Mouse (Mus musculus) testis, adult 2 months (tissue): Measurements from ENCODE around the gene Il33.

Source experiments
- CTCF ChIP-seq: fragments of 200-500 bp; IDR thresholded peaks from 2 replicates; pipeline ENCODE4 v1.5.1; 2012; ENCODE audit warnings: low read depth, mild to moderate bottlenecking, inconsistent platforms, low read length, moderate library complexity; ENCODE audit not compliant: control insufficient read depth, insufficient read depth, insufficient replicate concordance
- POLR2A ChIP-seq: fragments of 200-500 bp; IDR thresholded peaks from 2 replicates; pipeline ENCODE4 v1.6.1; 2012; ENCODE audit warnings: low read depth, mild to moderate bottlenecking, inconsistent platforms, low read length, moderate library complexity; ENCODE audit not compliant: control insufficient read depth

GRCm38 (mm10) chr19:29887476-29887875 lies 37.4 kb upstream of the Il33 start:
- TF ChIP-seq CTCF (no peak), POLR2A (no peak)
